Mouse (Mus musculus) mouse trophoblast stem cell (cell line): ENCODE measurements around the gene Tnfrsf13b.
"Not testable (repeated sequence)": the region's sequence is repeated elsewhere in the genome, so short reads cannot be mapped to it uniquely, and the experiment has no call there.

Source experiments
- in situ Hi-C, 2 experiments: fragments of 300-500 bp; cut with MseI, MboI; formaldehyde crosslinking; loops; 2 replicates in 1 of 2; 3 replicates in 1 of 2; pipeline ENCODE4 v1.15.1; 2025

Tnfrsf13b gene

DNA sequence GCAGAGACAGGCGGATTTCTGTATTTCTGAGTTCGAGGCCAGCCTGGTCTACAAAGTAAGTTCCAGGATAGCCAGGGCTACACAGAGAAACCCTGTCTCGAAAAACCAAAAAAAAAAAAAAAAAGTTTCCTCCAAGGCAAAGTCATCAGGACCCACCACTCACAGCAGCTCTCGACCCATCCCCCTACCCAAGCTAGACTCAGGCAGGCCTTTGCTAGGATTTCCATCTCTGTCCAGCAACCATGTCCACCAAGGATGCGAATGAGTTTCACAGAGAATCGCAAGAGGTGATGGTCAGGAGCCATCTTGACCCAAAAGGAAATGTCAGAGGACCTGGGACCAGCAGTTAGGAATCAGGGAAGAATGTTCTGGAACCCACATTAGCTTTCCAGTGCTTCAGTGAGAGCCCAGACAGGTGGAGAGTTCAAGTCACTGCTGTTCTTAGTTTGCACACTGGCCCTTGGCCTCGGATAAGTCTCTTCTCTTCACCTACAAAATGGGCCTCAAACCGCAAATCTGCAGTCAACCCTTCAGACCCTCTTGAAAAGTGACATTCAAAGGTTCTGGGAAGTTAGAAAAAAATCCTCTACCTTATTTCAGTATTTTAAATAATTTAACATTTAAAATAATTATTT, 983 bp downstream of the Tnfrsf13b start:
- in situ Hi-C loops: no loop called here

- in situ Hi-C loops: no loop called here
These were observed 2.8 kb downstream of the Tnfrsf13b start for GRCm38 (mm10) chr11:61129305-61129704.

GRCm38 (mm10) chr11:61130646-61131045, 4.1 kb downstream of the Tnfrsf13b start:
- in situ Hi-C loops: not testable (repeated sequence)

DNA sequence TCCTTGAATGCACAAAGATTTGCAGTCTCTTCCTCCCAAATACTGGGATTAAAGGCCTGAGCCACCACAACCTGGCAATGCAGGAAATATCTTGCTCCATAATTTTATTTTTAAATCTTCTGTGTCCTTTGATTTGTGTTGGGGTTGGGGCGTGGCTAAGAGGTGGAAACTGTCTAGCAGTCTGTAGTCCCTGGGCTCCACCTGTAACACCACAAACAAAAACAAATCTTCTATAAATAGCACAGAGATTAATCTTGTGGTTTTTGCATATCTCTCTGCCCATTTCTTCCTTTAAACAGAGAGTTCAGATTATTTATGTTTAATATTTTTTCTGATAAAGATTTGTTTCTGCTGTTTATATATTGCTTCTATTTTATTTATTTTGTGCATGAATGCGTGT, 6.4 kb downstream of the Tnfrsf13b start:
- in situ Hi-C loops: no loop called here

GRCm38 (mm10) chr11:61141693-61142092, 15.1 kb downstream of the Tnfrsf13b start:
- in situ Hi-C loops: no loop called here

- in situ Hi-C loops: no loop called here
These were observed 15.7 kb downstream of the Tnfrsf13b start for GRCm38 (mm10) chr11:61142262-61142661.

DNA sequence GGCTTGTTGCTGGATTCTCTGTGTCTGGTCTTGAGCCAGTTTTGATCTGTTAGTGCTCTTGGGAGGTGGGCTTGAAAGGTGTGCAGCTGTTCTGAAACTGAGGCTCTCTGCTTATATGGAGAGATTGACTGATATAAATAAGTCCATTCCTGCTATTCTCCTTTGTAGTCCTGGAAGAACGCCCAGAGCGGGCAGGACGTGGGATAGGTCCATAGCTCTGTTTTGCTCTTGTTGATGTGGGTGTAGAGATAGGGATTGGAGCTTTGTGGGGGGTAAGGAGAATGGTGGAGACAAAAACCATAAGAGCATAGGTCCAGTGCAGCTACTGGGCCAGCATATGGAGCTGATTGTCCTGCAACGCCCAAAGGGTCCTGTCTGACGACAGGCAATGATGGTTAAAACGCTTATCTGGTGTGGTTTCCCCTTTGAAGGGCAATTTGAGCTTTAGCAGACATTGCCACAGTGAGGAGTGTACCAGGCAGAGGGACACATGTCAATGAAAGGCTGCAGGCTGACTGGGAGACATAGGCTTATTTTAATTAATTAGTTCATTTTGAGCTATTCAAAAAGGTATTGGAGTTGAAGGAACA, 16.5 kb downstream of the Tnfrsf13b start:
- in situ Hi-C loops: no loop called here

DNA sequence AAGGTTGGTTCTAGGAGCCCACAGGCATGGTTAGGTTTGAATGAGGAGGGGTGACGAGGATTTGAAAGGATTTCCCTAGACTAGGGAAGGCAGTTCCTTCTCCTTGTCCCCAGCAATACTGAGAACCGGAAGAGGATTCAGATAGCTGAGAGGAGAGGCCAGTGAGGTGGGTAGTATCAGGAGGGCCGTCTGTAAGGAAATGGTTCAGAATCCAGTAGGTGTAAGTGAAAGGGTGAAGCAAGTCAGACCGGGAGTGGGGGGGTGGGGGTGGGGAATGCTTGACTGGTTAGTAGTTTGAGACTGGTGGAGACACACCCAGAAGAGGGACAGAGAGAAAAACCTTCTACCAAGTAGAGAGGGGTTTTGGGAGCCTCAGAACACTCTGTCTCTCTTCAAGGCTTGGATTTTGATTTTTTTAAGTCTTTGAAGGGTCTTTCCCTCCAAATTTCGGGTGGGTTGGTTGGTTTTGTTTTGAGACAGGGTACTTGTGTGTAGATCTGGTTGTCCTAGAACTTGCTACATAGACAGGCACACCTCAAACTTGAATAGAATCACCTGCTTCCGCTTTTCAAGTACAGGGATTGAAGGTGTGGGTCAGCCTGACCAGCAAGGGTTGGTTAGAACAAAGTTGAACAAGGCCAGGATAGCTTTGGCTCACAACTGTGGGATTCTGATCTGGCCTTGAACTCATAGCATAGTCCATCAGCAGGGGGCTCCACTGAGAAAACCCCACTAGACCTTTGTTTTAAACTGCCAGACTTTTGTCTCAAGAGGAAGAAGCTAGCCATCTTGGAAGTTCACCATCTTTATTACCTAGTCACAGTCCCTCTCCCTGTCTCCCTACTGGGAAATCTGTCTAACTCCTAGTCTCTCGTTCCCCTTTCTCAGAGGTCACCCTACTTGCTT, 17.3 kb downstream of the Tnfrsf13b start:
- in situ Hi-C loops: no loop called here

- in situ Hi-C loops: no loop called here
These were observed 19.0 kb downstream of the Tnfrsf13b start for GRCm38 (mm10) chr11:61145551-61145950.

DNA sequence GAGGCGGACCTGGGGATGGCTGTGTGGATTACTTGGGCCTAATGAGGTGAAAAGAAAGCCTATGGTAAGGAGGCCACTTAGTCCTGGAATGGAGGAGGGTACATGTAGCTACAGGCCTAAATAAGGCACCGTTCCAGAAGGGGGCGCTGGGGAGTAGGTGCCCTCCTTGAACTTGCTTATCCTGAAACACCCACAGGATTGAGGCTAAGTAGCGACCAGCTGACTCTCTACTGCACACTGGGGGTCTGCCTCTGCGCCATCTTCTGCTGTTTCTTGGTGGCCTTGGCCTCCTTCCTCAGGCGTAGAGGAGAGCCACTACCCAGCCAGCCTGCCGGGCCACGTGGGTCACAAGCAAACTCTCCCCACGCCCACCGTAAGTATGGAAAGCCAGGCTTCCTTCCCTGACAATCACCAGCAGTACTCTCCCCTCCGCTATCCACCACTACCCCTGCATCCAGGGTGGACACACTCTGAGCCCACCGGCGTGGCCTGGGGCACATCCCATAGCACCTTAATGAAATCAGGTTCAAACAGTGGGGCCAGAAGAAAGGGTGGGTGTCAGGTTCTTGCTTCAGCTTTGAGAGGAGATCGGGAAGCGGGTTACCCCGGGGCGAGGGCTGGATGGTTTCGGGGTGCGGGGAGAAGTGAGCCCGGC, 20.2 kb downstream of the Tnfrsf13b start:
- in situ Hi-C loops: no loop called here

DNA sequence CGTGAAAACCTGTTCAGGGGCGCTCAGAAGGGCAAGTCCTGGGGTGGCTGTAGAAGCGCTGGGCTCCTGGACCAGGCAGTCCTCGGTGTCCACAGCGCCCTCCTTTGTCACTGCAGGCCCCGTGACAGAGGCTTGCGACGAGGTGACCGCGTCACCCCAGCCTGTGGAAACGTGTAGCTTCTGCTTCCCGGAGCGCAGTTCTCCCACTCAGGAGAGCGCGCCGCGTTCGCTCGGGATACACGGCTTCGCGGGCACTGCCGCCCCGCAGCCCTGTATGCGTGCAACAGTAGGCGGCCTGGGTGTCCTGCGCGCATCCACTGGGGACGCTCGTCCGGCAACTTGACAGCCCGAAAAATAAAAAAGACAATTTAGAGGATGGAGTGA, 20.7 kb downstream of the Tnfrsf13b start:
- in situ Hi-C loops: no loop called here

DNA sequence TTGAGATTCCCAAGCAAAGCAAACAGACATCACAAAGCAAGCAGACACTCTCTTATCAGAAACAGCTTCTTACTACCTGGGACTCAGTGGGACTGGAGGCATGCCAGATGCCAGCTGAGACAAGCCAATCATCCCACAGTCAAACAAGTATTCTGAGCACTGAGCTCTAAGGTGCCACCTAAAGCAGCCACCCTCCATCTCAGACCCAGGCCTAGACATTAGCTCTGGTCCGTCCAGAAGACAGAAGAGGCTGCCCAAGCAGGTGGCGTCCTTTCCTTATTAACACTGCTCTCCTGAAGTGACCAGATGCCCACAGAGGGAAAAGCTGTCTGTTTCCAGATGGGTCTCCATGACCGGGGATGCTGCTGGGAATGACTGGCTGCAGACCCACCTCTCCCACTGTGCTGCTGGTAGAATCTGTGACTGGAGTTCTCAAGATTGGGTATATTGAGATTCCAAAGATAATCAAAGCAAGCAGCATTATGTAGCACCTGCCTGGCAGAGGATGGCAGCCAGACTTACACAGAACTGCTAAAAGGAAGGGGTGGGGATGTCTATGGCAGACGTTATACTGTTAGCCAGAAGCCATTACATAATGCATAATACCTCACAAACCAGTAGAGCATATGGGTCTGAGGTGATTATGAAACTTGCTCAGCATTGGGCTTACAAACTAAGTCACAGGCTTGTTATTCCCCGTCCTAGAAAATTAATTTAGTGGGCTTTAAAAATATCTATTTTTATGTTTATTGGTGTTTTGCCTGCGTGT, 23.9 kb downstream of the Tnfrsf13b start:
- in situ Hi-C loops: no loop called here

DNA sequence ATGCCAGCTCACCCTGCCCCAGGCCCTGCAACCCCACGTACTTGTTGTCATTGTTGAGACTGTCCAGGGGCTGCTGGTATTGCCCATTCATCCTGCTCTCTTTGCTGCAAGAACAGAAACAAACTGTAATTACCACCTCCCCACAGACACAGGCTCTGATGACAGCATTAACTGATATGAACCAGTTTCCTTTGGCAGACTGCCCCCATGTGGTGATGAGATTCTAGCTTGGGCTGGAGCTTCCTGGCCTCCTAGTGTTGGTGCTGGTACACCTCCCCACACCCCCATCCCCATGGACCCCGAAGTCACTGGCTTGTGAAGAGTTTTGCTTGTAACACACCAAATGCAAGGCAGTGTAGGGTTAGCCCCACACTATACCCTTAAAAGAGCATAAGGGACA, 29.2 kb downstream of the Tnfrsf13b start:
- in situ Hi-C loops: no loop called here

DNA sequence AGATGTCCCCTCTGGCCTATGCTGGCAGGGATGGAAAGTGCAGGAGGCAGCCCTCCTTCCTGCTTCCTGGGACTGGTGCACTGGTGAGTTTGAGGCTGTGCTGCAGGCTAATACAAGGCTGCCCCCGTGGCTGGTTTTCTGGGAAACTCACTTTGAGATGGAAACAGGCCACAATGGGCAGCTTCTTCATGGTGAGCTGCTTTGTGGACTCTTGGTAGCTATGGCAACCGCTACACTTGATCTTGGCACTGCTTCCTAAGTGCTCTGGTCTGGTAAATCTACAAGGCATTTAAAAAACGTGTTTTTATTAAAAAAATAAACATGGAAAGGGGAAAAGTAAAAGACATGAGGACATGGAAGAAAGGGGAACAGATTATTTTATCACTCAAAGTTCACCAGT, 31.6 kb downstream of the Tnfrsf13b start:
- in situ Hi-C loops: no loop called here

GRCm38 (mm10) chr11:61159796-61160732, 33.5 kb downstream of the Tnfrsf13b start:
- in situ Hi-C loops: no loop called here

DNA sequence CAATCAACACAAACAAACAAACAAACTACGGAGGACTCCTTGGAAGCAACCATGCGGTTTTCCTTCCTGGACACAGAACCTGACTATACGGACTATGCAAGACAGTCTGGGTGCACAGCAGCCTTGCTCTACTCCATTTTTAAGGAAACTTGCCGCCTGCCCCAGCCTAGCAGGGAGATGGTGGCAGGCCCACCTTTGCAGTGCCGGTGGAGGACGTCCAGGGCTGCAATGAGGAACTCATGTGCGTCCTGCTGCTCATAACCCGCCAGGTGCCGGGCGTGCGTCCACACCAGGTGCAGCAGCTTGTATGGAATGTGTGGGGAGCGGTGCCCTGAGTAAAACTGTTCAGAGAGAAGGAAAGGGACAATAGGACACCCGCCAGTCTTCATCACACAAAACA, 34.6 kb downstream of the Tnfrsf13b start:
- in situ Hi-C loops: no loop called here

DNA sequence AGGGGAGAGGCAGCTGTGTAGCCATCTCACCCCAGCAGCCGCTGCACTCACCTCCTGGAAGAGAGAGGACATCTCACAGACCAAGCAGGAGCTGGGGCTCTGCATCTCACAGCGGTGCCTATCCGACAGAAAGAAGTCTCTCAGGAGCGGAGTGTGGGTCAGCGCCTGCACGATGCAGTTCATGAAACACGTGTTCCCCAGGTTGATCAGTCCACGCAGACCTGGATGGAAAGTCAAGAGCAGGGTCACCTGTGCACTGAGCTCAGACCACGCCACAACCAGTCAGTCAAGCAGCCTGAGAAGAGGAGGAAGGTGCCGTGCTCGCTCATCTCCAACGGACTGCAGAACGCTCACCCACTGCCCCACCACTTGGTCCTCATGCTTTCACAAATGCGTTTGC, 36.2 kb downstream of the Tnfrsf13b start:
- in situ Hi-C loops: no loop called here

DNA sequence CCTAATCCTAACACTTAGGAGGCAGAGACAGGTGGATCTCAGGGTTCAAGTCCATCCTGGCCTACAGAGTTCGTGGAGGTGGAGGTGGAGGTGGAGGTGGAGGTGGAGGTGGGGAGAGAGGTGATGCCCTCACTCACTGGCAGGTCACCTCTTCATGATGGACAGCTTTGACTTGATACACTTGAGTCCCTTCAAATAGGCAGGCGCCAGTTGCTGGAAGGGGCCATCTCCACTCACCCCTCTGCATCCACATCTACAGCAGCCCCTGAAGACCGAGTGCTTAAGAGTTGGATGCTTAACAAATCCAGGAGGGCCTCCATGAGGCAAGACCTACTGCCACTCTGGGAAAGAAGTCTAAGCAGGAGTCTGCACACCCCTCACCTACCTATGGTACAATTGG, 36.8 kb downstream of the Tnfrsf13b start:
- in situ Hi-C loops: no loop called here

- in situ Hi-C loops: no loop called here
These were observed 37.8 kb downstream of the Tnfrsf13b start for GRCm38 (mm10) chr11:61164366-61164765.

- in situ Hi-C loops: no loop called here
These were observed 38.3 kb downstream of the Tnfrsf13b start for GRCm38 (mm10) chr11:61164881-61165280.
